Mouse (Mus musculus): Measurements from ENCODE around the gene Gm8978. TPM values are rescaled to one million over a fixed set of nuclear protein-coding genes. Genes with fewer than 3 reads are reported as not detected.
"Not testable (repeated sequence)": the region's sequence is repeated elsewhere in the genome, so short reads cannot be mapped to it uniquely, and the experiment has no call there.

Gene Gm8978
- not detected in 2 replicates for polyA plus RNA-seq (2014; fragmentation: Nextera tagmentation; extraction: Ambion mirVana)

DNA sequence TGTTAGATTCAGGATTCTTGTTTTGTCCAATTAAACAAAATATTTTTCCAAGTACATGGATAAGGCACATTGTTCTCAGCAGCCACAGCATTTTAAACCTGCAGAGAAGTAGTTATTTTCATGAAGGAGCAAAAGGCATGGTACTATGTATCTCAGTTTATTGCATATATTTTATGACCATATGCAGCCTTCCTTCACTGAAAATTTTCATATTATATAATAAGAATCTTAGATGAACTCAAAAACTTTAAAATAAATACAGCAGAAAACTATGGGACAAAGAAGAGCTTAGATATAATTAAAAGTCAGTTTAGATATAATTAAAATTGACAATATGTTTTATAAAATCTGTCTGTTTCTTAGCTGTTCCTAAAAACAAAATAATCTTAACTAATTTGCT is at the start of gene Gm8978:
Gene Gm8978 (minus strand): TSS at position 101 of the 400 bp plus-strand sequence.
- H3K9me3 ChIP-seq (ENCODE audit: control insufficient read depth, low read length); DNase-seq (ENCODE audit: low spot score); H3K4me1 ChIP-seq (replicated peaks; ENCODE audit: control insufficient read depth, insufficient read depth, low read length); H3K4me3 ChIP-seq (ENCODE audit: low read depth, low read length); ATAC-seq (replicated peaks; ENCODE audit: low FRiP score, low TSS enrichment, low read depth); H3K27me3 ChIP-seq (replicated peaks; ENCODE audit: control insufficient read depth, insufficient read depth, low read length); H3K9ac ChIP-seq (ENCODE audit: low read length); H3K36me3 ChIP-seq (ENCODE audit: control insufficient read depth, insufficient read depth, low read length); H3K4me2 ChIP-seq (ENCODE audit: low read length); H3K27ac ChIP-seq (ENCODE audit: low read depth): not testable (repeated sequence)

DNA sequence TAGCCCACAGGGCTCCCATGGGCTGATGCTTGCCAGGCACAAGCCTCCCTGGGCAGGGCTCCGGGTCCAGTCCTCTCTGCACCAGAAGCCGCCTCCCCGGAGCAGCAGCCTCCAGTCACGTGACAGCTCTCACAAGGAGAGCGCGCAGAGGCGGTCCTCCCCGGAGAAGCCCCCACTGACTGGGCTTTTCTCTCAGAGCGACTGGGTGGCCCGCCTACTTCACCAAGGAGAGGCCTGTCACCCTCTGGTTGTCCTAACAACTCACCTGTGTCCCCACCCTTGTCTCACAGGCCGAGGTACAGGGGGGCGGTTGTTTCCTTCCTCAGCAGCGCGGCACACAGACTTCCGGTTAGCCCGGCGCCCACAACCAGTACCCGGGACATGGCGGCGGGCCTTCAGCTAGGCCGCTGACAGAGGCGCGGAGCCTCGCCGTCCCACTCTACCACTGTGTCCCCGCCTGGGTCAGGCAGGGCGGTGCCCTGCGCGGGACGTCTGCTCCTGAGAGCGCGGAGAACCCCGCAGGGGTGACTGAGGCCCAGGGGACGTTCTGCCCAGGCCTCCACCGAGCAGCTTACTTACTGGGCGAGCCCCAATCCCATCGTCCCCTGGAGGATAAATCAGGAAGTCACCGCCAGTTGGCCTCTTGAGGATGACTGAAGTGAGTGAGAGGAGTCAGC is 35.3 kb downstream of the Gm8978 start:
- WGBS: 3% methylated on average over 8 of the region's 38 CpGs
- H3K9me3 ChIP-seq (ENCODE audit: control insufficient read depth, low read length); H3K27me3 ChIP-seq (replicated peaks; ENCODE audit: control insufficient read depth, insufficient read depth, low read length); H3K36me3 ChIP-seq (ENCODE audit: control insufficient read depth, insufficient read depth, low read length); H3K4me1 ChIP-seq (replicated peaks; ENCODE audit: control insufficient read depth, insufficient read depth, low read length); H3K27ac ChIP-seq (ENCODE audit: low read depth): not testable (repeated sequence)
- ATAC-seq (replicated peaks; ENCODE audit: low FRiP score, low TSS enrichment, low read depth): peak; percentile 95
- H3K4me3 ChIP-seq (ENCODE audit: low read depth, low read length): peak overlapping the region; percentile 32
- peak; percentile 82 for DNase-seq (ENCODE audit: low spot score)
- peak overlapping the region; percentile 43; the same call in 1 of the 2 replicates for H3K9ac ChIP-seq (ENCODE audit: low read length)
- H3K4me2 ChIP-seq (ENCODE audit: low read length): peak overlapping the region; percentile 48

DNA sequence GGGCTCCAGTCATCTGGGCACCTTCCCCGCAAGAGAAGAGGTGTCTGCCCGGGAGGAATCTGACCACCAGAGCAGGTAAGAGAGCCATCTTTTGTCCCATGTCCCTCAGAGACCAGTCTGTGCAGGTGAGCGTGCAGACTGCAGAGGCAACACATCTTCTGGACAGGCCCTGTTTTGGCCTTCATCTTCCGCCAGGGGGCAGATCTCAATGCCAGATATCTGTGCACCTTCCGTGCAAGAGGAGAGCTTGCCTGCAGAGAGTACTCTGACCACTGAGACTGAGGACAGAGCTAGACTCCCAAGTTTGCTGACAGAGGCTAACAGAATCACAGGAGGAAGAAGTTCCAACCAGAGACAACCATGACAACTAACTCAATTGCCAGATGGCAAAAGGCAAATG is 56.5 kb downstream of the Gm8978 start:
- not testable (repeated sequence) for H3K4me3 ChIP-seq (ENCODE audit: low read depth, low read length); H3K9ac ChIP-seq (ENCODE audit: low read length); H3K27me3 ChIP-seq (replicated peaks; ENCODE audit: control insufficient read depth, insufficient read depth, low read length); H3K36me3 ChIP-seq (ENCODE audit: control insufficient read depth, insufficient read depth, low read length); H3K9me3 ChIP-seq (ENCODE audit: control insufficient read depth, low read length); H3K27ac ChIP-seq (ENCODE audit: low read depth); DNase-seq (ENCODE audit: low spot score); H3K4me2 ChIP-seq (ENCODE audit: low read length); ATAC-seq (replicated peaks; ENCODE audit: low FRiP score, low TSS enrichment, low read depth); H3K4me1 ChIP-seq (replicated peaks; ENCODE audit: control insufficient read depth, insufficient read depth, low read length)
- 84% methylated on average over 5 of the region's 5 CpGs for WGBS

Small RNAs within 50 kb of the gene (microRNA-seq; reads per million reads assigned to microRNA genes)
- gene Gm27440: not detected

Other genes starting within 250 kb of the Gm8978 start
- 6.4 and 7.0 TPM in 2 replicates for gene Rnls, start 233.0 kb downstream of the Gm8978 start, polyA plus RNA-seq (2014; fragmentation: Nextera tagmentation; extraction: Ambion mirVana)
- gene Lipo4, start 107.5 kb downstream of the Gm8978 start, polyA plus RNA-seq (2014; fragmentation: Nextera tagmentation; extraction: Ambion mirVana): not detected in 2 replicates
- not detected in 2 replicates for gene Lipo2, start 126.1 kb upstream of the Gm8978 start, polyA plus RNA-seq (2014; fragmentation: Nextera tagmentation; extraction: Ambion mirVana)
- 13.5 and 15.4 TPM in 2 replicates for gene Lipo3, start 136.7 kb upstream of the Gm8978 start, polyA plus RNA-seq (2014; fragmentation: Nextera tagmentation; extraction: Ambion mirVana)
- not detected in 2 replicates for gene Lipo1, start 162.2 kb upstream of the Gm8978 start, polyA plus RNA-seq (2014; fragmentation: Nextera tagmentation; extraction: Ambion mirVana)